Mouse (Mus musculus) hindbrain, postnatal 0 days (tissue): ENCODE measurements at regions not wholly inside any gene's neighbourhood (a gene's known extent, or its start where the extent isn't known, plus 50 kb on each side); places are given as distances from the start of the nearest gene placed in this dataset.

ENCODE experiments used
- ATAC-seq: fragments of 200-750 bp; cut with Nextera tagmentation; 2 replicates; pipeline ENCODE4 v1.8.0; 2017; ENCODE audit warnings: mild to moderate bottlenecking, moderate TSS enrichment, moderate library complexity
- DNase-seq: peaks from one replicate; pipeline ENCODE4 v3.0.0-alpha.2; 2015; ENCODE audit warnings: low spot score
- H3K27ac ChIP-seq: fragments of 300-500 bp; sonication (generic); 2 replicates; pipeline ENCODE4 v1.5.1; 2014; ENCODE audit warnings: mild to moderate bottlenecking
- H3K27me3 ChIP-seq: fragments of 300-500 bp; sonication (generic); 2 replicates; pipeline ENCODE4 v1.6.1; 2014; ENCODE audit warnings: low read length, mixed read lengths; ENCODE audit not compliant: insufficient read depth
- H3K36me3 ChIP-seq: fragments of 300-500 bp; sonication (generic); 2 replicates; pipeline ENCODE4 v1.6.1; 2014; ENCODE audit warnings: low read length, mixed read lengths; ENCODE audit not compliant: insufficient read depth
- H3K4me1 ChIP-seq: fragments of 300-500 bp; sonication (generic); 2 replicates; pipeline ENCODE4 v1.6.1; 2014; ENCODE audit warnings: antibody characterized with exemption, low read length, mixed read lengths; ENCODE audit not compliant: insufficient read depth
- H3K4me2 ChIP-seq: fragments of 300-500 bp; sonication (generic); 2 replicates; pipeline ENCODE4 v1.6.1; 2014; ENCODE audit warnings: low read depth, mild to moderate bottlenecking, low read length, moderate library complexity, mixed read lengths
- H3K4me3 ChIP-seq: fragments of 300-500 bp; sonication (generic); 2 replicates; pipeline ENCODE4 v1.5.1; 2014; ENCODE audit warnings: low read length
- H3K9ac ChIP-seq: fragments of 300-500 bp; sonication (generic); replicated peaks from 2 replicates; pipeline ENCODE4 v1.6.1; 2014; ENCODE audit warnings: mild to moderate bottlenecking, low read length, moderate library complexity, mixed read lengths
- H3K9me3 ChIP-seq: fragments of 300-500 bp; sonication (generic); 2 replicates; pipeline ENCODE4 v1.6.1; 2016; ENCODE audit warnings: low read length, mixed read lengths
- CTCF ChIP-seq: IDR thresholded peaks from 2 replicates; pipeline ENCODE4 v1.5.1; 2016; ENCODE audit warnings: antibody characterized with exemption, control low read depth, low read depth
- WGBS: fragments of 180-500 bp; shearing (Covaris S2); extraction: QIAGEN DNeasy Blood & Tissue Kit; methylation state at CpG from one replicate; pipeline ENCODE4 v1.1.7; 2014; 5-methylcytosine and 5-hydroxymethylcytosine counted together

DNA sequence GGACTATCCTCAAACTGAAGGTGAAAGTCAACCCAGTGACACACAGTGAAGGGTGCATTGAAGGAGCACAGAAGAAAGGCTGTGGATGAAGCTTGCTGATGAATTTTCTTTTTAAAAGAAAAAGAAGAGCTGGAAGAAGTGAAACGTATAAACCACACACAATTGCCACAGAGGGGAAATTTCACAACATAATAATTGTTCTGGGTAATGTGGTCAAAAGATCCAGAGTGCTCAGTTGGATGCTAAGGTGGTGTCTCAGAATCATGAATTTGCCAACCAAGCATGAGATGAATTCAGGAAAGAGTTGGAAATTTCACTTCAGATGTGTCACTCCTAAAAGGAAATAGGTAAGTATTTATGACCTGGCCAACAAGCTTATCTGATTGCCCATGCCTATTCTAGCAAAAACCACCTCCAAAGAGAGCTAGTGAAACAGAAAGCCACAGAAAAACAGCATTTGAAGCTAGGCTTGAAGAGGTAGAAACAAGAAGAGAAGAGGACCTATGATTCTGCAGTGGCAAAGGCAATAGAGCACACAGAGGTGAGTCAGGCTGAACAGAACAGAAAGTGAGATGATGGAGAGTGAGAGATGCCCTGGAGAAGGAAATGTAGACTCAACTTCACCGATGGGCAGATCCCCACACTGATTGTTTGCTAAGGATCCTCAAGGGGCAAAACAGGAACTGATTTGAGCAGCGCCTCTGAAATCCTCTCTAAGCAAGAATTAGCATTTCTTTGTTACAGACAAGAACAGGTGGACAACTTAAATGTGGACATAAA is 922.7 kb downstream of the Pla2g4a start:
- H3K9ac ChIP-seq, result no peak overlapping the region
- H3K4me3 ChIP-seq, result no peak overlapping the region
- H3K4me2 ChIP-seq, result no peak overlapping the region
- ATAC-seq, result no peak
- no peaks in the 10 kb centered on the region for H3K27me3 ChIP-seq
- no peaks in the 10 kb centered on the region for H3K4me1 ChIP-seq
- H3K36me3 ChIP-seq, result no peaks in the 10 kb centered on the region
- 80% methylated on average over 3 of the region's 3 CpGs for WGBS
- DNase-seq, result no peak
- no peaks in the 10 kb centered on the region for H3K9me3 ChIP-seq
- no peak for TF ChIP-seq CTCF
- no peak overlapping the region for H3K27ac ChIP-seq

DNA sequence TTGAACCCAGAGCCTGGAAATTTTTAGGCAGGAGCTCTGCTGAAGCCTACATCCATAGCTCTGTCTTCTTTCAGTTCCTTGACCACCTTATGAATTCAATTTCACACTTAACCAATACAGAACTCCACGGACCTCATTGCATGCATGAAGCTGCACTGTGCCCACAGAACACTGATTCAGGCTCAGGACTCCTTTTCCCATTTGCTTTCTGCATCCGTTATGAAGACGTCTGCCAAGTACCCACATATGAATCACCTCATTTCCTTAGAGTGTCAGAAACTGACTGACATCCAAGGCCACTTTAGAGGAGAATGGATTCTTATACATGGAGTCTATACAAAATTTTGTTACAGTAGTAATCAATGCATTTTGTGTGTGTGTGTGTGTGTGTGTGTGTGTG is 932.8 kb downstream of the Pla2g4a start:
- no peak for ATAC-seq
- no peak for DNase-seq
- Histone ChIP-seq H3K36me3 (no peaks in the 10 kb centered on the region), H3K4me2 (no peak overlapping the region), H3K4me3 (no peak overlapping the region), H3K9me3 (no peaks in the 10 kb centered on the region), H3K9ac (no peak overlapping the region), H3K27ac (no peak overlapping the region), H3K4me1 (no peaks in the 10 kb centered on the region), H3K27me3 (no peaks in the 10 kb centered on the region)
- WGBS, result 75% methylated on average over 3 of the region's 3 CpGs
- no peak for TF ChIP-seq CTCF

DNA sequence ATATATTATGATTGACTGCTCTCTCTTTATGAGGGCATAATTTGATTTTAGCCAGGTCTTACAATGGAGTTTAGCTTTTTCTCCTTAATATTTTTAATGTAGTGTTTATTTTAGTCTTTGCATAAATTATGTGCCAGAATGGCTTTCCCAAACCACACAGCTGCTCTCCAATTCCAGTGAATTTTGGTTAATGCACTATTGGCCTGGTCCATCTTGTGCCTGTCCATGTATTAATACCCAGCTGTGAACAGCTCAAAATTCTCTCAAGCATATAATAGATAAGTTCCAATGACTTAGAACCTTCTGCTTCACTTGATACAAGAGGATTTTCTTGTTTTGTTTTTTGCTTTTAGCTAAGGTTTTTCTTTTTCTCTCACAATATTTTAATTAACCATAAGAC is 939.4 kb downstream of the Pla2g4a start:
- no peak overlapping the region for H3K4me2 ChIP-seq
- no peaks in the 10 kb centered on the region for H3K9me3 ChIP-seq
- DNase-seq (peak; percentile 59), ATAC-seq (peak; percentile 70; the same call in 1 of the 2 replicates)
- H3K36me3 ChIP-seq, result no peaks in the 10 kb centered on the region
- no peak overlapping the region for H3K27ac ChIP-seq
- TF ChIP-seq CTCF, result no peak
- no peak overlapping the region for H3K9ac ChIP-seq
- H3K4me3 ChIP-seq, result no peak overlapping the region
- H3K27me3 ChIP-seq, result no peaks in the 10 kb centered on the region
- no peaks in the 10 kb centered on the region for H3K4me1 ChIP-seq

DNA sequence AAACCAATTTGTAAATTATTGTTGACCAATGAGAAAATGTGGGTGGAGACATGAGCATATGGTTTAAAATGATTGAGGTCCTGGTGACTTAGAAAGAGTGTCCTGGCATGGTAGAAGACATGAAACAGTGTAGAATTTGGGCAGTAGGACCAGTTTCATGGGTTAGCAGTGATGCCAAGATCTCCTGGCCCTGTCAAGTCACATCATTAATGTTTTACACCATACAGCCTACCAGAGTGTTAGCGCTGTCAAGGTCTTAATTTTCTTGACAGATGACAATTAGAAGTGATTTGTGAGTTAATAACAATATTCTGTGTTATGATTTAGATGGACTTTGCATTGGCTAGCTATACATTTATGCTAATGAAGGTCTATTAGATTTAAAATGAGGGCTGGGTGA is 939.8 kb downstream of the Pla2g4a start:
- no peak overlapping the region for H3K27ac ChIP-seq
- no peaks in the 10 kb centered on the region for H3K9me3 ChIP-seq
- TF ChIP-seq CTCF, result no peak
- ATAC-seq (peak; percentile 74), DNase-seq (peak; percentile 47)
- no peaks in the 10 kb centered on the region for H3K27me3 ChIP-seq
- no peak overlapping the region for H3K4me3 ChIP-seq
- no peaks in the 10 kb centered on the region for H3K36me3 ChIP-seq
- no peak overlapping the region for H3K9ac ChIP-seq
- H3K4me1 ChIP-seq, result no peaks in the 10 kb centered on the region
- no peak overlapping the region for H3K4me2 ChIP-seq
- 64% methylated on average over 1 of the region's 1 CpGs for WGBS

DNA sequence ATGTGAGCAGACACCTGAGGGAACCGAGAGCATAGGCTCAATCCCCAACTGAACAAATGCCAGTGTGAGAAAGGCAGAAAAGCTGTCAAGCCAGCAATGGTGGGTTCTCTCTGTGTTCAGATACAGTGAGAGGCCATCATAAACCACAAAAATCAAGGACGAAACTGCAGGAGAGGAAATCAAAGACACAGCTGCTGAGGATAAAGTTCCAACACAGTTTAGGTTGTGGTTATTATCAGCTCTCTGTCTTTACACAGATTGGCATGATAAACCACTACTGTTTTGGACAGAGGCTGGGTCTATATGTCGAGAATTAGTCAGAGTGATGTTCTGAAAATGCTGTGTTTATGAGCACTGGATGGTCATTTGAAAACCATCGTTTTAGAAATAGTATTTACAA is 946.5 kb downstream of the Pla2g4a start:
- Histone ChIP-seq H3K27me3 (no peaks in the 10 kb centered on the region), H3K36me3 (no peaks in the 10 kb centered on the region), H3K4me3 (no peak overlapping the region), H3K4me2 (no peak overlapping the region), H3K27ac (no peak overlapping the region), H3K4me1 (no peaks in the 10 kb centered on the region), H3K9me3 (no peaks in the 10 kb centered on the region), H3K9ac (no peak overlapping the region)
- DNase-seq, result no peak
- no peak for TF ChIP-seq CTCF
- no peak for ATAC-seq
- 79% methylated on average over 4 of the region's 4 CpGs for WGBS

DNA sequence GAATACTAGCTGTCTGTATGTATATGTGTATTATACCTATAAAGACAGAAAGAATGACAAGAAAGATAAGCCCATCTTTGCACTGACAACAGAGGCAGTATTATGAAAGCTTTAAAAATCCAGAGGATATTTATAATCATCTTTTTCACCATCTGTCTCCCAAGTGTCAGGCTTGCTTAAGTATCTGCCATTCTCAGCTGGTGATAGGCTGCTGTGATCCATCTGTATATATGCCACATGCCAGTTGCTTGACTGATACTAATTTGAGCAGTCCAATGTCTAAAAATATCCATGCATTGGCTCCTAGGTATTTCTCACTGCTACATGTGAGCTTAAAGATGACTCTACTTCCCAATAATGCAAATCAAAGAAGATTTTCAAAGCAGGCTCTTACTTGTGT is 950.3 kb downstream of the Pla2g4a start:
- Histone ChIP-seq H3K9ac (no peak overlapping the region), H3K4me2 (no peak overlapping the region), H3K36me3 (no peaks in the 10 kb centered on the region), H3K9me3 (no peaks in the 10 kb centered on the region), H3K27me3 (no peaks in the 10 kb centered on the region), H3K27ac (no peak overlapping the region), H3K4me1 (no peaks in the 10 kb centered on the region), H3K4me3 (no peak overlapping the region)
- TF ChIP-seq CTCF, result no peak
- ATAC-seq, result no peak
- peak; percentile 10 for DNase-seq

DNA sequence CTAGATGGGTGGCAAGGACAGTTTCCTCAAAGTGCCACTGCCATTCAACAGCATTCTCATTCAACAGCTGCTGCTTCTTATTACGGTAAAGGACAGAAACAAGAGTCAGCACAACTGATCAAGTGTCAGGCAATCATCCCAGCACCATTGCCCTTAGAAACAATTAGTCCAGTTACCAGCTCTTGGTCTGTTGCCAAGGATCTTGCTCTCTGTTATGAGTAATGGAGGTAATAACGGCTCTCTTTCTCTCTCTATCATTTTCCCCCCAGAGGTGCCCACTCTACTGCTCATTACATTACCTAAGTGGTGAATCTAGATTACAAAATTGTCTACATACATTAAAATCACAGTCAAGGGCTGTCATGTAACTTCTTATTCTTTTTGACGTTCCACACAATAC is 961.0 kb downstream of the Pla2g4a start:
- ATAC-seq, result no peak

More for the DNA sequence above, 961.0 kb downstream of the Pla2g4a start:
- Histone ChIP-seq H3K4me3 (no peak overlapping the region), H3K27me3 (no peaks in the 10 kb centered on the region), H3K4me2 (no peak overlapping the region), H3K36me3 (no peaks in the 10 kb centered on the region), H3K4me1 (no peaks in the 10 kb centered on the region), H3K9me3 (no peaks in the 10 kb centered on the region), H3K27ac (no peak overlapping the region), H3K9ac (no peak overlapping the region)
- WGBS, result 51% methylated on average over 3 of the region's 3 CpGs
- no peak for TF ChIP-seq CTCF
- peak; percentile 36 for DNase-seq
